Mouse (Mus musculus): ENCODE results near the gene Irf2. TPM values are rescaled to one million over a fixed set of nuclear protein-coding genes. Genes with fewer than 3 reads are reported as not detected.
A peak's percentile ranks its signal among the peaks of the same experiment; 100 is the strongest.

The Irf2 gene
- total and polyA plus RNA-seq, 3 experiments, result 4.9 to 19.4 TPM; not detected in 1

- peaks cover 23 to 38% of the 10 kb centered on the region in 2 experiments for H3K4me1 ChIP-seq (ENCODE audit: control insufficient read depth in 1 of 2, insufficient read depth in 2 of 2, low read length in 2 of 2)
- H3K27ac ChIP-seq (ENCODE audit: control insufficient read depth, low read depth, low read length), result no peak overlapping the region
- no peak overlapping the region for H3K4me3 ChIP-seq (ENCODE audit: control insufficient read depth in 1 of 2, insufficient read depth in 1 of 2, low read depth in 2 of 2, low read length in 2 of 2)
These were observed 19.1 kb downstream of the Irf2 start for GRCm38 (mm10) chr8:46758676-46759075.

GRCm38 (mm10) chr8:46759562-46759961, 20.0 kb downstream of the Irf2 start:
- H3K79me2 ChIP-seq (ENCODE audit: control insufficient read depth, insufficient read depth, low read length, poor library complexity), result peaks cover 50% of the 10 kb centered on the region
- TF ChIP-seq NELFE (IDR thresholded peaks at IDR 0.05; ENCODE audit: low read depth, low read length) (no peak), RCOR1 (IDR thresholded peaks at IDR 0.05; ENCODE audit: low read depth, low read length) (no peak), KAT2A (conservative IDR thresholded peaks at IDR 0.05; ENCODE audit: low read depth, low read length) (no peak), MYB (IDR thresholded peaks at IDR 0.05; ENCODE audit: low read depth, low read length) (no peak), E2F4 (IDR thresholded peaks at IDR 0.05; ENCODE audit: borderline replicate concordance, low read depth, low read length) (no peak), MAX (IDR thresholded peaks at IDR 0.05; ENCODE audit: low read length) (no peak), POLR2AphosphoS5 (IDR thresholded peaks at IDR 0.05; ENCODE audit: borderline replicate concordance, low read depth, low read length) (no peak), CHD2 (IDR thresholded peaks at IDR 0.05; ENCODE audit: low read length) (no peak), BHLHE40 (IDR thresholded peaks at IDR 0.05; ENCODE audit: borderline replicate concordance, low read depth, low read length) (no peak), UBTF (IDR thresholded peaks at IDR 0.05; ENCODE audit: borderline replicate concordance, insufficient read depth, low read depth, low read length) (no peak), TAL1 (IDR thresholded peaks at IDR 0.05; ENCODE audit: low read length) (no peak), GABPA (IDR thresholded peaks at IDR 0.05; ENCODE audit: low read depth, low read length) (no peak), RAD21 (IDR thresholded peaks at IDR 0.05; ENCODE audit: low read depth, low read length) (no peak), MYC (IDR thresholded peaks at IDR 0.05; ENCODE audit: low read depth, low read length) (no peak), NRF1 (IDR thresholded peaks at IDR 0.05; ENCODE audit: insufficient read depth, low read depth, low read length, poor library complexity, severe bottlenecking) (no peak), TCF12 (IDR thresholded peaks at IDR 0.05; ENCODE audit: low read depth, low read length) (no peak), GATA1 (IDR thresholded peaks at IDR 0.05; ENCODE audit: low read depth, low read length) (no peak), USF1 (IDR thresholded peaks at IDR 0.05; ENCODE audit: low read depth, low read length) (no peak)
- no peak overlapping the region for H3K27ac ChIP-seq (ENCODE audit: control insufficient read depth, low read depth, low read length)
- peaks cover 0 to 35% of the 10 kb centered on the region in 2 experiments; a peak in 3 of 4 replicates for H3K36me3 ChIP-seq (ENCODE audit: control insufficient read depth in 1 of 2, insufficient read depth in 2 of 2, low read length in 2 of 2)
- H3K27me3 ChIP-seq (ENCODE audit: control insufficient read depth in 1 of 2, insufficient read depth in 2 of 2, low read length in 2 of 2), result no peaks in the 10 kb centered on the region
- no peak overlapping the region for H3K4me3 ChIP-seq (ENCODE audit: control insufficient read depth in 1 of 2, insufficient read depth in 1 of 2, low read depth in 2 of 2, low read length in 2 of 2)
- peaks cover 29 to 44% of the 10 kb centered on the region in 2 experiments for H3K4me1 ChIP-seq (ENCODE audit: control insufficient read depth in 1 of 2, insufficient read depth in 2 of 2, low read length in 2 of 2)
- DNase-seq (ENCODE audit: low read depth, low spot score), result no peak
- H3K9ac ChIP-seq (ENCODE audit: control insufficient read depth, low read depth, low read length, poor library complexity, severe bottlenecking), result no peak overlapping the region
- no peaks in the 10 kb centered on the region for H3K9me3 ChIP-seq (replicated peaks; ENCODE audit: insufficient read depth, low read length)

More at GRCm38 (mm10) chr8:46758676-46759075, 19.1 kb downstream of the Irf2 start:
- TF ChIP-seq MAFK (IDR thresholded peaks at IDR 0.05; ENCODE audit: borderline replicate concordance, low read depth, low read length) (peak; percentile 68; the same call in 1 of the 2 replicates), NRF1 (IDR thresholded peaks at IDR 0.05; ENCODE audit: insufficient read depth, low read depth, low read length, poor library complexity, severe bottlenecking) (no peak), POLR2A (IDR thresholded peaks at IDR 0.05; ENCODE audit: control insufficient read depth in 1 of 2, insufficient read depth in 1 of 2, low read depth in 1 of 2, low read length in 2 of 2, poor library complexity in 1 of 2) (no peak), TAL1 (IDR thresholded peaks at IDR 0.05; ENCODE audit: low read length) (0 out of 2 replicates have a peak, but pooled peaks have one; percentile 6), POLR2AphosphoS5 (IDR thresholded peaks at IDR 0.05; ENCODE audit: borderline replicate concordance, low read depth, low read length) (no peak), TBP (IDR thresholded peaks at IDR 0.05; ENCODE audit: low read depth, low read length) (no peak), USF2 (IDR thresholded peaks at IDR 0.05; ENCODE audit: borderline replicate concordance in 1 of 2, insufficient read depth in 1 of 2, low read depth in 1 of 2, low read length in 2 of 2) (no peak), ETS1 (IDR thresholded peaks at IDR 0.05; ENCODE audit: low read depth, low read length) (peak; percentile 77), GATA1 (IDR thresholded peaks at IDR 0.05; ENCODE audit: low read depth, low read length) (peak; percentile 40; the same call in 1 of the 2 replicates), MXI1 (IDR thresholded peaks at IDR 0.05; ENCODE audit: low read depth, low read length) (no peak), TCF12 (IDR thresholded peaks at IDR 0.05; ENCODE audit: low read depth, low read length) (peak; percentile 76; the same call in 1 of the 2 replicates), UBTF (IDR thresholded peaks at IDR 0.05; ENCODE audit: borderline replicate concordance, insufficient read depth, low read depth, low read length) (no peak), EP300 (IDR thresholded peaks at IDR 0.05; ENCODE audit: low read depth in 1 of 2, low read length in 2 of 2) (peak in 1 of 2 experiments; percentile 67; a peak in 2 of 4 replicates), HCFC1 (IDR thresholded peaks at IDR 0.05; ENCODE audit: low read depth, low read length) (no peak), POLR2AphosphoS2 (IDR thresholded peaks at IDR 0.05; ENCODE audit: low read length) (no peak), ZNF384 (IDR thresholded peaks at IDR 0.05; ENCODE audit: low read depth, low read length) (no peak)
- DNase-seq (ENCODE audit: low read depth, low spot score), result peak; percentile 43
- H3K36me3 ChIP-seq (ENCODE audit: control insufficient read depth in 1 of 2, insufficient read depth in 2 of 2, low read length in 2 of 2), result peaks cover 0 to 30% of the 10 kb centered on the region in 2 experiments; a peak in 3 of 4 replicates
- H3K9ac ChIP-seq (ENCODE audit: control insufficient read depth, low read depth, low read length, poor library complexity, severe bottlenecking), result no peak overlapping the region
- H3K9me3 ChIP-seq (replicated peaks; ENCODE audit: insufficient read depth, low read length), result no peaks in the 10 kb centered on the region
- H3K79me2 ChIP-seq (ENCODE audit: control insufficient read depth, insufficient read depth, low read length, poor library complexity), result peaks cover 51% of the 10 kb centered on the region
- no peaks in the 10 kb centered on the region for H3K27me3 ChIP-seq (ENCODE audit: control insufficient read depth in 1 of 2, insufficient read depth in 2 of 2, low read length in 2 of 2)
